Mouse (Mus musculus) testis, adult 2 months (tissue): ENCODE data around the gene Tysnd1. TPM values are rescaled to one million over a fixed set of nuclear protein-coding genes. Genes with fewer than 3 reads are reported as not detected.

Experiments
- H3K27ac ChIP-seq: fragments of 200-500 bp; 2 replicates; pipeline ENCODE4 v1.5.1; 2012; ENCODE audit warnings: low read depth, low read length; ENCODE audit not compliant: control insufficient read depth, insufficient read depth
- H3K27me3 ChIP-seq: fragments of 200-500 bp; 2 replicates; pipeline ENCODE4 v1.6.1; 2012; ENCODE audit warnings: mild to moderate bottlenecking, low read length, moderate library complexity; ENCODE audit not compliant: control insufficient read depth, insufficient read depth
- H3K36me3 ChIP-seq: fragments of 200-500 bp; 2 replicates; pipeline ENCODE4 v1.6.1; 2012; ENCODE audit warnings: mild to moderate bottlenecking, low read length; ENCODE audit not compliant: control insufficient read depth, insufficient read depth
- H3K4me1 ChIP-seq: fragments of 200-500 bp; 2 replicates; pipeline ENCODE4 v1.6.1; 2012; ENCODE audit warnings: low read length; ENCODE audit not compliant: control insufficient read depth, insufficient read depth
- H3K4me3 ChIP-seq: fragments of 200-500 bp; 2 replicates; pipeline ENCODE4 v1.5.1; 2012; ENCODE audit warnings: low read depth, mild to moderate bottlenecking, low read length, moderate library complexity, mixed read lengths; ENCODE audit not compliant: control insufficient read depth
- CTCF ChIP-seq: fragments of 200-500 bp; IDR thresholded peaks from 2 replicates; pipeline ENCODE4 v1.5.1; 2012; ENCODE audit warnings: low read depth, mild to moderate bottlenecking, inconsistent platforms, low read length, moderate library complexity; ENCODE audit not compliant: control insufficient read depth, insufficient read depth, insufficient replicate concordance
- POLR2A ChIP-seq: fragments of 200-500 bp; IDR thresholded peaks from 2 replicates; pipeline ENCODE4 v1.6.1; 2012; ENCODE audit warnings: low read depth, mild to moderate bottlenecking, inconsistent platforms, low read length, moderate library complexity; ENCODE audit not compliant: control insufficient read depth
- polyA plus RNA-seq: library from polyadenylated mRNA; depleted of rRNA; stranded (reverse); fragments of >200 nt; gene quantifications from 2 replicates; pipeline ENCODE4 v1.2.3, GENCODE M21; 2012

The Tysnd1 gene
- polyA plus RNA-seq, 1 experiment: 16.3 TPM

GRCm38 (mm10) chr10:61669896-61670295 lies 25.4 kb upstream of the Tysnd1 start:
- no peak overlapping the region for H3K4me3 ChIP-seq
- H3K4me1 ChIP-seq: no peaks in the 10 kb centered on the region
- TF ChIP-seq POLR2A: no peak
- no peak for TF ChIP-seq CTCF
- no peaks in the 10 kb centered on the region for H3K36me3 ChIP-seq
- no peaks in the 10 kb centered on the region for H3K27me3 ChIP-seq
- H3K27ac ChIP-seq: no peak overlapping the region

- H3K36me3 ChIP-seq: no peaks in the 10 kb centered on the region
- H3K4me1 ChIP-seq: no peaks in the 10 kb centered on the region
- TF ChIP-seq CTCF: no peak
- TF ChIP-seq POLR2A: no peak
- H3K27me3 ChIP-seq: no peaks in the 10 kb centered on the region
- no peak overlapping the region for H3K27ac ChIP-seq
- no peak overlapping the region for H3K4me3 ChIP-seq
Observed at GRCm38 (mm10) chr10:61670758-61671157, 24.6 kb upstream of the Tysnd1 start.

GRCm38 (mm10) chr10:61675935-61676334 lies 19.4 kb upstream of the Tysnd1 start:
- Histone ChIP-seq H3K27me3 (no peaks in the 10 kb centered on the region), H3K27ac (no peak overlapping the region), H3K36me3 (no peaks in the 10 kb centered on the region), H3K4me1 (peaks cover 2% of the 10 kb centered on the region; the same call in 1 of the 2 replicates), H3K4me3 (no peak overlapping the region)
- no peak for TF ChIP-seq POLR2A
- TF ChIP-seq CTCF: no peak

GRCm38 (mm10) chr10:61679545-61679944 lies 15.8 kb upstream of the Tysnd1 start:
- Histone ChIP-seq H3K27me3 (no peaks in the 10 kb centered on the region), H3K4me3 (peak overlapping the region; percentile 99), H3K4me1 (peaks cover 5% of the 10 kb centered on the region), H3K27ac (peak overlapping the region; percentile 96), H3K36me3 (no peaks in the 10 kb centered on the region)
- no peak for TF ChIP-seq CTCF

GRCm38 (mm10) chr10:61680015-61680913 lies 15.1 kb upstream of the Tysnd1 start, which contains the start of gene Sar1a:
Gene Sar1a, plus strand, starts transcription at chr10:61680299.
- Histone ChIP-seq H3K36me3 (no peaks in the 10 kb centered on the region; the same call in 1 of the 2 replicates), H3K4me3 (peak within 1 kb of the TSS; percentile 99), H3K27ac (peak within 1 kb of the TSS; percentile 96), H3K4me1 (peaks cover 5% of the 10 kb centered on the region), H3K27me3 (no peaks in the 10 kb centered on the region)
- TF ChIP-seq POLR2A (peak; percentile 96), CTCF (no peak)

- Histone ChIP-seq H3K4me1 (no peaks in the 10 kb centered on the region), H3K27me3 (no peaks in the 10 kb centered on the region), H3K36me3 (peaks cover 2% of the 10 kb centered on the region), H3K4me3 (no peak overlapping the region), H3K27ac (no peak overlapping the region; the same call in 1 of the 2 replicates)
- no peak for TF ChIP-seq POLR2A
- no peak for TF ChIP-seq CTCF
Observed at GRCm38 (mm10) chr10:61689405-61689804, 5.9 kb upstream of the Tysnd1 start.

GRCm38 (mm10) chr10:61693563-61693962 lies 1.8 kb upstream of the Tysnd1 start:
- Histone ChIP-seq H3K4me1 (peaks cover 5% of the 10 kb centered on the region), H3K4me3 (no peak overlapping the region), H3K36me3 (no peaks in the 10 kb centered on the region; the same call in 1 of the 2 replicates), H3K27ac (no peak overlapping the region), H3K27me3 (no peaks in the 10 kb centered on the region)
- TF ChIP-seq POLR2A (no peak), CTCF (no peak)

- H3K4me3 ChIP-seq: peak overlapping the region; percentile 99
- TF ChIP-seq POLR2A (no peak; the same call in 1 of the 2 replicates), CTCF (no peak)
- H3K27me3 ChIP-seq: no peaks in the 10 kb centered on the region
- H3K36me3 ChIP-seq: no peaks in the 10 kb centered on the region
- peaks cover 5% of the 10 kb centered on the region for H3K4me1 ChIP-seq
- peak overlapping the region; percentile 95 for H3K27ac ChIP-seq
Observed at GRCm38 (mm10) chr10:61695703-61696559, 617 bp downstream of the Tysnd1 start.
